Mouse (Mus musculus): Measurements from ENCODE around the gene Rictor.

GRCm38 (mm10) chr15:6715237-6715636 lies 7.1 kb downstream of the Rictor start:
- TF ChIP-seq POLR2A (IDR thresholded peaks at IDR 0.05; ENCODE audit: insufficient read length, low read depth) (no peak), MYOG (IDR thresholded peaks at IDR 0.05; ENCODE audit: control insufficient read depth in 1 of 3, insufficient read depth in 1 of 3, insufficient read length in 2 of 3, low read depth in 2 of 3) (no peak)

All from myocyte (in vitro differentiated cells).